Mouse (Mus musculus): ENCODE measurements around the gene Mob2. TPM values are rescaled to one million over a fixed set of nuclear protein-coding genes. Genes with fewer than 3 reads are reported as not detected.

Gene Mob2
- total RNA-seq, 2 experiments from 2014 or later, result 26.4 to 31.7 TPM

DNA sequence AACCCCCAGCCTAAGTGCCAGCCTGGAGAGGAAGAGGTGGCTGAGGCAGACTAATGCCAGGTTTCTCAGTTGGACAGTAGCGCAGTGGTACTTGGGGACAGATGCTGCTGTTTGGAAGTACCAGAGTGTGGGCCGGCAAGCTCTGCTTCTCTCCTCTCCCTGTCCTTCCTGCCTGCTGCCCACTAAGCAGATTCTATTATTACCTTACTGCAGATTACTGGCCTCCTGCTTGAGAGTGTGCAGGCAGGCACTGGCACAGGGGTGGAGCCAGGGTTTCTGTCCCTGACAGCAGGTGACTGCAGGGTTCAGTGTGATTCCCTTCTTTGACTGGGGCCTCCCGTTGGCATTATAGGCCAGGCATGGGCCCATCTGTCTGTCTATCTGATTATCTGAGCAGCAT, 99.4 kb downstream of the Mob2 start:
- intact Hi-C loops (cut with DNase I), result no loop called here
- no peak for DNase-seq (ENCODE audit: low spot score in 2 of 2)

DNA sequence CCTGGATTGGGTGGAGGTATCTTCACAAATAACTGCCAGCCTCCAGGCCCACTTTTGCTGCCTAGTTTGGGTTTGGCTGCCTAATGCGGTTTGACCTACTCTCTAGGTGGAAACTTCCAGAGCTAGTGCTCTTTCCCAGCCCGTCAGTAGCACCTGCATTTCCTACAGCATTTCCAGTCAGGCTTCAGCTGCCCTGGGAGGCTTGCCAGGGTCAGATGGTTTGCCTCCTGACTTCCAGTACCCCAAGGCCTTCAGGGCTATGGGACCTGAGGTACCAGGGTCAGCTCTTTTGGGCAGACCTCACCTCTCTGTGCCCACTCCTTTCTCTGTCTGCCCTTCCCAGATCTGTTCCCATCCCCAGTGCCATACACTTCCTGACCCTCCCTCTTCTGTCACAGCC, 99.9 kb downstream of the Mob2 start:
- intact Hi-C loops (cut with DNase I), result no loop called here
- no peak for DNase-seq (ENCODE audit: low spot score in 2 of 2)

DNA sequence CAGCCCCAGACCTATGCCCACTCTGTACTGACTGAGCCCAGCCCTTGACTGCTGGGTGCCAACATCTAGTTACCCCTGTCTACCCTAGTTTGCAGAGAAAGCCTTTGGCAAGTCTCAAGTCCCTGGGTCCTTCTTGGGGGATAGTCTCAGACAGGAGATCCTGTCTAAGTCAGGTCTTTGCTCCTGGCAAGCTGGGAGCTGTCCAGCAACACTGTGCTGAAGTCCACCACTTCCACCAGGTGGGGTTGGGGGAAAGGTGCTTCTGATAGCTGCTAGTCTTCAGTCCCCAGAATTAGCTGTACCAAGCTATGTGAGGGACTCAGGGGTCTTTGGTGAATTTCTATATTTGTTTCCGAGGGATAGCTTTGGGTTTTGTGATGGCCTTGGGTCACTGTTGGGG, 101.7 kb downstream of the Mob2 start:
- intact Hi-C loops (cut with DNase I), result loop anchor here (2.0 kb wide), 1 partner anchor 140 kb away; no protein-coding TSS in a partner anchor
- DNase-seq (ENCODE audit: low spot score in 2 of 2), result no peak

Small RNA genes lying within 50 kb of the gene (microRNA-seq; reads per million reads assigned to microRNA genes)
- gene Mir3104, result 3.0 to 3.7 reads per million in 2 experiments

Other genes starting within 250 kb of the Mob2 start
- gene Muc5b, start 222.0 kb downstream of the Mob2 start, total RNA-seq (2021), result not detected
- gene Tollip, start 142.6 kb downstream of the Mob2 start, total RNA-seq (2021), result 100 to 1,000 TPM; 142 to 160 TPM
- gene Brsk2, start 111.3 kb downstream of the Mob2 start, total RNA-seq (2021), result 100 to 1,000 TPM; 200 to 202 TPM
- gene Dusp8, start 34.8 kb upstream of the Mob2 start, total RNA-seq (2021), result 100 to 1,000 TPM; 154 to 171 TPM
- gene Gm45618, start 59.7 kb upstream of the Mob2 start, total RNA-seq (2021), result not detected
- not detected for gene Gm39115, start 75.0 kb upstream of the Mob2 start, total RNA-seq (2021)
- not detected for gene Gm45337, start 83.5 kb upstream of the Mob2 start, total RNA-seq (2021)
- not detected for gene Gm29735, start 96.0 kb upstream of the Mob2 start, total RNA-seq (2021)
- gene Gm4553, start 104.7 kb upstream of the Mob2 start, total RNA-seq (2021), result not detected
- not detected for gene Krtap5-2, start 114.9 kb upstream of the Mob2 start, total RNA-seq (2021)
- not detected for gene Gm10153, start 129.3 kb upstream of the Mob2 start, total RNA-seq (2021)
- not detected for gene Krtap5-3, start 140.3 kb upstream of the Mob2 start, total RNA-seq (2021)
- gene Gm7579, start 150.8 kb upstream of the Mob2 start, total RNA-seq (2021), result not detected
- not detected for gene Krtap5-5, start 168.9 kb upstream of the Mob2 start, total RNA-seq (2021)
- gene Gm40460, start 180.0 kb upstream of the Mob2 start, total RNA-seq (2021), result not detected
- gene Gm2431, start 197.3 kb upstream of the Mob2 start, total RNA-seq (2021), result not detected
- not detected for gene Gm4559, start 213.3 kb upstream of the Mob2 start, total RNA-seq (2021)
- gene Krtap5-1, start 236.1 kb upstream of the Mob2 start, total RNA-seq (2021), result not detected
- gene Krtap5-4, start 242.5 kb upstream of the Mob2 start, total RNA-seq (2021), result not detected

All from left cerebral cortex, postnatal 14 days (tissue).